Mouse (Mus musculus) kidney, postnatal 25 days (tissue): ENCODE measurements around the gene Thra.
A peak's percentile ranks its signal among the peaks of the same experiment; 100 is the strongest.

Source experiments
- DNase-seq, 2 experiments: peaks; one replicate each; pipeline ENCODE4 v3.0.0; 2021; ENCODE audit warnings: mixed read lengths in 2 of 2

Thra gene

DNA sequence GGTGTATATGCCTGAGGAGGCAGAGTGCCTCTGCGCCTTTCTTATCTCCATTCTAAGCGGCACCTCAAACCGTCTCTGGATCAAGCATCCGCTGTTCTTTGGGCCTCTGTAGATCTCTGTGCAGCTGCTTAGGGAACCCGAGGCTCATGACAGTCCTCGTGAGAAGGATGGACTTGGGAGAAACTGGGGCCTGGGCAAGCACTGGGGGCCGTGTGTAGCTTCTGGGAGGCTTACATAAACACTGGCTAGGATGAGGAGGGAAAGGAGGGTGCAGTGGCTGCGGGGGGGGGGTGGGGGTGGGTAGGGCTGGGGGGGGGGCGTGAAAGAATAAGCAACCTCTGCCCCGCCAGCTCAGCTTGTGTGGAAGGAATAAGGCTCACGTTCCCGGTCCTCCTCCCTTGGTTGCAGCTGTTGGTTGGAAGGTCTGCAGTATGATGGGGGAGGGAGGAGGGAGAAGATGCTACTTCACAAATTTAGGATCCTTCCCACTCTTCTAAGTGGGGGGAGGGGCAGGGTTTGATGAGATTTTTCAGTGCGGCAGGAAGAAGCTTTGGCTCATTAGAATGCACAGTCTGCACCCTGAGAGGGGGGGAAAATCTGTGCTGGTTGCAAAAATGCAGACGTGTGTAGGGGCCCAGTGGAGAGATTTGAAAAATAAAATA lies 41.5 kb downstream of the Thra start:
- peak; percentile 63 to 79 for DNase-seq

DNA sequence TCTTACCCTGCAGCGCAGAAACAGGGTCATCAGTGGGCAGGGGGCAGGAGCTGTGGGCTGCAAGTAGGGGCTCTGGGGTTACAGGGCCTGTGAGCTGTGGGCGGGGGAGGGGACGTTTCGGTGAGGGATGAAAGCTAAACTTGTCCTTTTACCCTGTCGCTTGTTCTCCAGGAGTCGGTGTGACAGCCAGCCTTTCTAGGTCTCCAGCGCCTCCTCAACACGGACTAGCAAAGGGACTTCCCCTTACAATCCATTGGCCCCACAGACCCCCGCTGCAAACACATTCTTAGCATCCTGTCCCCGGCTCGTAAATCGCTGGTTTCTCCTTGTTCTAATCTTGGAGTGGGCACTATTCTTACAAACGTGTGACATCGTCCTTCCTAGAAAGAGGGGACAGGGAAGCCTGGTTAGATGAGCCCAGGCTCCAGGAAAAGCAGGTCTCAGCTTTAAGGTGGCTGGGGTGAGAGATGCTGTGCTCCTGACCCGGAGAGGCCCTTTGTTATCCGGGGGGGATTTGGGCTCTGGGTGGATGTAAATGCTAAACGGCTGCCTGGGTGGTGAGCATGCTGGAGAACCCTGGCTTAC lies 42.3 kb downstream of the Thra start:
- DNase-seq, result peak in 1 of 2 experiments; percentile 66

GRCm38 (mm10) chr11:98783236-98783696 lies 42.8 kb downstream of the Thra start:
- peak; percentile 98 to 100 for DNase-seq

DNA sequence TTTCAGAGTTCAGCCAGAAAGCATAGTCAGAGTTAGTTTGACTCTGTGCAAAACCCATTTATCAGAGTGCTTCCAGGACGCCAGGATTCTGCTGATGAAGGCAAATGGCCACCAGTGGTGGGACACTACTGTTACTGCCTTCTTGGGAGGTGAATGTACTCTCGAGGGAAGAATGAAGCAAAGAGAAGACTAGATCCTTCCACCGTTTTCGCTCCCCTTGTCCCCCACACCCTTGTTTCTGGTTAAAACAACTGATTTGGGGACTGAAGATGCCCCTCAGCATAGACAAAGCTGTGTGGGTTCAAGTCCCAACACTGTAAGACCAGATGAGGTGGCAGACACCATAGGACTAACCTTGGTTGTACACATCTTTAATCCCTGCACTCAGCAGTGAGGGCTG lies 43.7 kb downstream of the Thra start:
- DNase-seq, result no peak

- DNase-seq, result peak in 1 of 2 experiments; percentile 62
These were observed 44.8 kb downstream of the Thra start for GRCm38 (mm10) chr11:98785214-98785613.

GRCm38 (mm10) chr11:98785772-98786281 lies 45.4 kb downstream of the Thra start:
- peak; percentile 80 to 90 for DNase-seq

DNA sequence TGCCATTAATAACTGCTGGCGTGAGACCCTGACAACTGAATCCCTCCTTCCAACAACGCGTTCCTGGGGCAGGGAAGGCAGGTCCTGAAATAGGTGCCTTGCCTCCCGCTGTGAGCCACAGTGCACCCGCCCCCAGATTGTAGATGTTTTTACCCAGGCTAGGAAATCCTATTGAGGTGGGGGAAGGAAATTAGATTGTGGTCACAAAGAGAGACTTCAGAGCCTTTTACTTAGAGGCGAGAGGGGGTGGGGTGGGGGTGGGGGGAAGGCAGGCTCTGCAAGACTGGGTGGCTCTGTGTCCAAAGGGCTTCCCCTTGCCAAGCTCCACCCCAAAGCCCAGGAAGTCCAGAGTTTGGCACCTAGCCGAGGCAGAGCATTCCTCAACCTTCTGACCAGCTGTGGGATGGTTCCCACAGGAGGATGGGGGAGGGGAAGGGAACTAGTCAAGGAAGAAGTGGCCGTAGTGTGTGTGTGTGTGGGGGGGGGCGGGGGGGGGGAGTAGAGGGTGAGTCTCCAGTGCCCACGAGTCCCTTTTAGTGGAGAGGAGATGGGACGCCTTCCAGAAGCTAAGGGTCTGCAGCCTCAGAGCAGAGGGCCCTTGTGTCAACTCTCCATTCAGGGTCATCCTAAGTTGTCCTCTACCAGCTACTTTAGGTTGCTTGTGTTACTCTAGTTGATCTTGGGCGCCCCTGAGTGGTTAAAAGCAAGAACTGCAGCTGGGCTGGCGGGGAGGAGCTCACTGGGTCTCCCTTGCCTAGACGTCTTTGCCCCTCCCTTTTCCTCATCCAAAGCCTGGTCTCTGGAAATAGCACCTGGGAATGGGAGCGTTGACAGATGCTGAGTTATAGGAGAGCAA lies 46.1 kb downstream of the Thra start:
- DNase-seq, result peak; percentile 99

DNA sequence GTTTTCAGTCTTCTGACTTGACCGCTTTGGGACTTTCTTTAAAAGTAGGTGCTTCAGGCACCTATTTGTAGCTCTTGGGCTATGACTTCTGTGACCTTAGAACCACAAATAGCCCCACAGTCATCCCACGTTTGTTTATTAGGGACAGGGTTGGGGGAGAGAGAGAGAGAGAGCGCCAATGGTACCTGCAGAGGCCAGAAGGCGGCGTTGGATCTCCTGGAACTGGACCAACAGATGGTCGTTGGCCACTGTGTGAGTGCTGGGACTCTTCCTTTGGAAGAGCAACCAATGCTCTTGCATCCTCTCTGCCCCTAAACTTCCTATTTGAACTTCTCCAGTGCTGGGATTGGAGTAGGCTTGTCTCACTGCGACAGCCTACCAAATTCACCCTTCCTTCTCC lies 46.8 kb downstream of the Thra start:
- DNase-seq, result peak in 1 of 2 experiments; percentile 50

- no peak for DNase-seq
These were observed 47.3 kb downstream of the Thra start for GRCm38 (mm10) chr11:98787691-98788090.

- DNase-seq, result no peak
These were observed 47.7 kb downstream of the Thra start for GRCm38 (mm10) chr11:98788139-98788538.

DNA sequence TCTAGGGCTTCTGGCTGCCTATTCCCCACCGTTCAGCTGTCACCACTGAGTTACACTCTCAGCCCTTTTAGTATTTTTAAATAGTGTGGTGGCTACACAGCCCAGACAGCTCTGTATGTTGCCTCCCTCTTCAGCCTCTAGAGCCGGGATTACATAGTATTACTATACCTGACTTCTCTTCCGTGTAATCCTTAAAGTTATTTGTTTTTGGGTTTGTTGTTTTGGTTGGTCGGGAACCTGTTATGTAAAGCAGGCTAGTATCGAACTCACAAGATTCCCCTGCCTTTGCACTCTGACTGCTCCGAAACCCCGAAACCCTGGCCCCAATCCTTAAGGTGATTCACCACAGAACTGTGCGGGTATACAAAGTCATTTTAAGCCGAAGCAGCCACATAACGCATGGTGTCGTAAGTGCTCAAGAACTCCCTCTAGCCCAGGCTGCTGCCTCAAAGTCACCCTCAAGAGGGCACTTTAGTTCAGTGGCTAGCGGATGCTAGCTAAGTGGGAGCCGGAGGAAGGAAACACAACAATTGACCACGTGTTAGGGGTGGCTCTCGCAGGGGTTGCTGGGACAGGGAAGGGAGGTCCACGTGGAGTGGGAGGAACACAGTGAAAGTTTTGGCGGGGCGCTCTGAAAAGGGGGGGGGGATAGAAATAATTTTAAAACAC lies 48.2 kb downstream of the Thra start:
- peak; percentile 91 to 96 for DNase-seq

- DNase-seq, result peak in 1 of 2 experiments; percentile 72
These were observed 48.9 kb downstream of the Thra start for GRCm38 (mm10) chr11:98789219-98789807.

DNA sequence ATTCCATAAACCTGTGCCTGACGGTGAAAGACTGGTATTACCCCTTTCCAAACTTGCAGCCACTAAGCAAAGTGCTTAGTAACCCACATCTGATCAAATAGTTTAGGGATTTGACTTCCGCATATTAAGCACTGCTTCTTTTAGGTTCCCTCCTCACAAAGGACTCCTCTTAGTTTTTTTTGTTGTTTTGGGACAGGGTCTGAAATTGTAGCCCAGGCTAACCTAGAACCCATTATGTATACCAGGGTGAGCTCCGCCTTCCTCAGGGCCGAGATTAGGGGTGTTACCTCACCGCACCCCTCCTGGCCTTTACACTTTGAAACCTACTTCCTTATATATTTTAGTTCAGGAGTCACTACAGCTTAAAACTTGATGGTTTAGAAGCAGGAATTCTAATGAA lies 49.4 kb downstream of the Thra start:
- DNase-seq, result no peak

GRCm38 (mm10) chr11:98790631-98791205 lies 50.3 kb downstream of the Thra start:
- DNase-seq, result no peak

- no peak for DNase-seq
These were observed 51.0 kb downstream of the Thra start for GRCm38 (mm10) chr11:98791448-98791847.

DNA sequence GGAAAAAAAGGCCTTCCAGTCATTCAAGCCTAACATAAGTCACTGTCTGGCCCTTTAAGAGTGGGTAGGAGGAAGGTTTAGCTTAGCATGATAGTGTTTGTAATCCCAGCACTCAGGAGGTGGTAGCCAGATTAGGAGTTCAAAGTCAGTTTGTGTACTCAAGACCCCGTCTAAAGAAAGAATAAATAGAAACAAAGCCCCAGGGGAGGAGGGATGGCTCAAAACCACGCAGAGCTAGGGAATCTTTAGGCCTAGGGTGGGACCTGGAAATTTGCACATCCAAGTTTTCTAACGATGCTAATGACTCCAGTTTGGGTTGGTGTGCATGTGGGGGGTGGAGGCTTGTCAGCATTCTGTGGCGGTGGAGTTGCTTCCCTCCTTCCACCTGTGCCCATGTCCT lies 51.6 kb downstream of the Thra start:
- no peak for DNase-seq

DNA sequence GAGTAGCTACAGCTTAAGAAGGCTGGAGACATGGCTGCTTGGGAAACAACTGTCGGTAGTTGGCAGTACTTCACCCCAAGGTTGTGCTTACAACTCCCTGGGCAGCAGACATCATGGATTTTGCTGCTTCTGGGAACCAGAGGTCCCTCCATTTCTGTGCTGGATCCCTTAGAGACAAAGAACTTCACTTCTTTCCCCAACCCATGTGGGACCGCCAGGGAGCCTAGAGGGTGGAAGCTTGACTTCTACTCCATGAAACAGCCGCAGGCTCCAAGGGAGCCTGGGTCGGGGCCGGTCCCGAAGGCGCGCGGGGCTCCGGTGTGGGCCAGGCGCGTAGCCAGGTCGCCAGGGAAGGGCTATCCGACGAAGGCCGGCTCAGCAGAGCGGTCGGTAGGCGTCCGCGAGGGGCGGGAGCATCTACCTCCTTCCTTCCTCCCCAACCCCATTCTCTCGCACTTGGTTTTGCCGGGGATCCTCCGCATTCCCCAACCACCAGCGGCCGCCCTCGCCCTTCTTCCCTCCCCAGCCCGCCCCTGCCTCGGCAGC lies 54.1 kb downstream of the Thra start:
- DNase-seq, result peak; percentile 78 to 91

- peak; percentile 84 to 95 for DNase-seq
These were observed 54.7 kb downstream of the Thra start, which contains the start of gene Msl1 for GRCm38 (mm10) chr11:98795015-98795713. Gene Msl1, plus strand, starts transcription at chr11:98795516.

- peak; percentile 46 to 62 for DNase-seq
These were observed 55.5 kb downstream of the Thra start for GRCm38 (mm10) chr11:98795714-98796514.
